Mouse (Mus musculus) right cerebral cortex, postnatal 4 days (tissue): ENCODE data around the gene Efcab12.

Source experiments
- DNase-seq: peaks from one replicate; pipeline ENCODE4 v3.0.0-alpha.2; 2022

The Efcab12 gene

GRCm38 (mm10) chr6:115782781-115783180 lies 55.4 kb downstream of the Efcab12 start:
- no peak for DNase-seq

DNA sequence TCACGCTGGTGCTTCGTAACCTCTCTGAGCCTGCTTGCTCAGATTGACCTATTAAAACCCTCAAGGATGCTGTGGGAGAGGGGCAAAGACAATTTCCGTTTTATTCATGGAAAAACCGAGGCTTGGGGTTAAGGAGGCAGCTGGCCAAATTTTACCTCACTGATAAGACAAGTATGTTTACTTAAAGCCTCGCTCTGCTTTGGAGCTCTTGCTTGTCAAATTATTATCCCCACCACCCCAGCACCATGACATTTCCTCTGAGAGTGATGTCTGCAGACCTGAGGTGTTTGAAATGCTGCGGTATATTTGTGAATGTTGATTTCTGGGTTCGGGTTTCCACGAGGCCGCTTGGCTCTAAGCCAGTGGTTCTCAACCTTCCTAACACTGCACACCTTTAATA lies 61.8 kb downstream of the Efcab12 start:
- DNase-seq: no peak

DNA sequence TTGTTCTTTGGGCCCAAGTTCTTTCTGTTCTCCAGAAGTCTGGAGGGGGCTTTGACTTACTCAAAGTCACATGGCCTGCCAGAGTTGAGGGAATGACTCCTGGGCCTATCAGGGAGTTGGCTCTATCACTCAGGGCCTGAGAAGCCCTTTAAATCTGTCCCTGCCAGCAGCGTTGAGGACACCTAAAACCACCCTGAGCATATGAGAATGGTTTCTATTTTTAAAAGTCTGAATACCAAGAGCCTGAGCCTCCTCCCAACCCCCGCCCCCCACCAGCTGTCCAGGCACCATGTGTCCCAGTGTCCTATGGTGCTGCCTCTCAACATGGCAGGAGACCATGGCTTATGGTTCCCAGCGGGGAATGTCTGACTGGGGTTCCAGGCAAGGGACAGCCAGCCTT lies 62.4 kb downstream of the Efcab12 start:
- no peak for DNase-seq

- peak; percentile 78 for DNase-seq
Observed at GRCm38 (mm10) chr6:115774501-115774921, 63.7 kb downstream of the Efcab12 start, which contains the start of gene Cand2. Gene Cand2, plus strand, starts transcription at chr6:115774538.

DNA sequence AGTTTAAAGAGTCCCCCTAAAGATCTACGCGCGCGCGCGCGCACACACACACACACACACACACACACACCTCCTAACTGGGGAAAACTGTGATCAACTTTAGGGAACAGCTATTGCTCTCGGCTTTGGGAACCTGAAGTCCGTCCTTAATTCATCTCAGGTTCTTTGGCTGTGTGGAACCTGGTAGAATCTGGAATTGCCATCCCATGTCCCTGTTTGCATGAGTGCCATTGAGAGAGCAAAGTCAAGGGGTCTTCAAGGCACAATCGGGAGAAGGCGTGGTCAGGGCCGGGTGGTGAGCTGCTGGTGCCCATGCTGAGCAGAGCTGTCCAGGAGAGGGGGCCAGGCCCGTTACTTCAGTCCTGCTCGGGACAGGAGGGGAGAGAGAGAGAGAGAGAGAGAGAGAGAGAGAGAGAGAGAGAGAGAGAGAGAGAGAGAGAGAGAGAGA lies 64.2 kb downstream of the Efcab12 start:
- DNase-seq: peak; percentile 20

DNA sequence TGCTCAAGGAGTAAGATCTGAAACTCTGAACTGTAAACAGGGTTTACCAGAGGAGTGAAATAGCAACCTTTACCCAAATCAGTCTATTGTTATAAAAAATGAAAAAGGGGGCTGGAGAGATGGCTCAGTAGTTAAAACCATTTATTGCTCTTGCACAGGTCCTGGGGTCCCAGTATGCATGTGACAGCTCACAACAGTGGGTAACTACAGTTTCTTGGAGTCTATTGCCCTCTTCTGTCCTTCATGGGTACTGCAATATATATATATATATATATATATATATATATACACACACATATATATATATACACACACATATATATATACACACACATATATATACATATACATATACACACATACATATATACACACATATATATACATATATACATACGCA lies 65.6 kb downstream of the Efcab12 start:
- no peak for DNase-seq

DNA sequence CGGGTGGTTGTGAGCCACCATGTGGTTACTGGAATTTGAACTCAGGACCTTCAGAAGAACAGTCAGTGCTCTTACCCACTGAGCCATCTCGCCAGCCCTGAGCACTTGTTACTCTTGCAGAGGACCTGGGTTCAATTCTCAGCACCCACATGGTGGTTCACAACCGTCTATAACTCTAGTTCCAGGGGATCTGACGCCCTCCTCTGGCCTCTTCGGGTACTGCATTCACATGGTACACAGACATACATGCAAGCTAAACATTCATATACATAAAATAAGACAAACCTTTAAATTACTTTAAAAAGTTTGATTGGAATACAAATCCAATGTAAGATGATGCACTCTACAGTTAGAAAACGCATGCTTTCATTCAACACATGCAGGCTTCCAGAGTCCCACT lies 66.0 kb downstream of the Efcab12 start:
- DNase-seq: no peak

DNA sequence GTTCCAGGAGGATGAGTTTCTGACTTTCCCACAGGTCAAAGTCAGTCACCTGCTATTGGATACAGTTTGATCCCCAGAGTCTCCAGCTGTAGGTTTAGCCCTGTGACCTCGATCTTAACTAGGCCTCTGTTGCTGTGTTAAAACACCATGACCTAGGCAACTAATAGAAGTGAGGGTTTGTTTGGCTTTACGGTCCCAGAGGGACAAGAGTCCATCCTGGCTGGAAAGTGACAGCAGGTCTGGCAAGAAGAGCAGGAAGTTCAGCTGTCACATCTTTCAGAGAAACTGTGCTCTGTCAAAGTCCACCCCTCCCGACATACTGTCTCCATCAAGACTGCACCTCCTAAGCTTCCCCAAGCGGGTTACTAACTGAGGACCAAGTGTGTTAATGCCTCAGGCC lies 67.4 kb downstream of the Efcab12 start:
- no peak for DNase-seq

- DNase-seq: no peak
Observed at GRCm38 (mm10) chr6:115770059-115770670, 68.0 kb downstream of the Efcab12 start.

DNA sequence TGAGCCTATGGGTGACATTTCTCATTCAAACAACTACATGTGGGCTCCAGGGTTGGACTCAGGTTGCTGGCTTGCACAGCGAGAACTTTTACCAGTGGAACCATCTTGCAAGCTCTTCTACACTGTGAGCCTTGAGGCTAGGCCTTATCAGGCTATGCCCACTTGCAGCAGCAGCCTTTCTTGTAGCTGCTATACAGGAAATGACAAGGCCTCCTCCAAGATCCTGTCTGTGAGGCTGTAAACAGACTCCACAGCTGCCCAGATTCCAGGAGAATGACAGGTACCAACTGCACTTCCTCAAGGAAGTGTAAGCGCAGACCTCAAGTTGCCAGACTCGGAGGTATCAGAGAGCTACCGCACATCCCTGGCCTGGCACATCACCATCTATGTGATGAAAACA lies 70.0 kb downstream of the Efcab12 start:
- DNase-seq: no peak

GRCm38 (mm10) chr6:115767357-115767756 lies 70.9 kb downstream of the Efcab12 start:
- DNase-seq: no peak

DNA sequence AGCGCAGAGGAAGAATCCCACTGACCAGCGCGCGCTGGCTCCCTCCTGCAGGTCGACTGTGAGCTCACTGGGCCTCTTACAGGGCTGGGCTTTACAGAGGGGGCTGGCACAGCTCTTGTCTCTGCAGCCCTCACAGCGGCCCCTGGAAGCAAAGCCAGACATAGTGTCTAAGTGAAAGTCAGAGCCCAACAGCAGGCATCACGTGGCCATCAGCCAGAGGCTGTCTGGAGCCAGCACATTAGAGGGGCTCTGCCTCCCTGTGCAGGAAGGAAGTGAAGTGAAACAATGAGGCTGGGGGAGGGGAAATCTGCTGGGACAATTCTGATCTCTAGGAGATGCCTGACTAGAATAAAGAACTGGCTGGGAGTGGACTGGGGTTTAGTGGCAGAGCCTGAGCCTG lies 74.0 kb downstream of the Efcab12 start:
- DNase-seq: peak; percentile 51

GRCm38 (mm10) chr6:115761995-115762756 lies 76.0 kb downstream of the Efcab12 start, which contains the start of gene Tmem40:
Gene Tmem40, minus strand, starts transcription at chr6:115762410.
- no peak for DNase-seq

- DNase-seq: no peak
Observed at GRCm38 (mm10) chr6:115760982-115761381, 77.2 kb downstream of the Efcab12 start.
